Mouse (Mus musculus): Measurements from ENCODE around the gene Fam20a. TPM values are rescaled to one million over a fixed set of nuclear protein-coding genes. Genes with fewer than 3 reads are reported as not detected.

Fam20a gene
- polyA plus RNA-seq, 1 experiment from 2014 or later = 3.3 TPM

GRCm38 (mm10) chr11:109696519-109696918 is 25.6 kb downstream of the Fam20a start:
- ATAC-seq = no peak
- no peaks in the 10 kb centered on the region; the same call in 1 of the 2 replicates for H3K4me1 ChIP-seq (ENCODE audit: control insufficient read depth, insufficient read depth, low read length)
- WGBS = 91% methylated on average over 4 of the region's 4 CpGs
- no peak overlapping the region for H3K27ac ChIP-seq (ENCODE audit: low read length)
- no peaks in the 10 kb centered on the region for H3K36me3 ChIP-seq (ENCODE audit: control insufficient read depth, insufficient read depth, low read length)
- H3K4me3 ChIP-seq (ENCODE audit: low read length) = no peak overlapping the region
- no peak overlapping the region for H3K4me2 ChIP-seq (ENCODE audit: low read depth, low read length)
- no peak overlapping the region for H3K9ac ChIP-seq (ENCODE audit: low read depth, low read length)
- H3K9me3 ChIP-seq (ENCODE audit: control insufficient read depth, low read length) = no peaks in the 10 kb centered on the region
- no peaks in the 10 kb centered on the region for H3K27me3 ChIP-seq (replicated peaks; ENCODE audit: control insufficient read depth, insufficient read depth, low read length)

- 44% methylated on average over 3 of the region's 3 CpGs for whole genome bisulfite sequencing
- Histone ChIP-seq H3K9me3 (ENCODE audit: control insufficient read depth, low read length) (no peaks in the 10 kb centered on the region), H3K27me3 (replicated peaks; ENCODE audit: control insufficient read depth, insufficient read depth, low read length) (no peaks in the 10 kb centered on the region), H3K9ac (ENCODE audit: low read depth, low read length) (no peak overlapping the region), H3K27ac (ENCODE audit: low read length) (no peak overlapping the region), H3K4me1 (ENCODE audit: control insufficient read depth, insufficient read depth, low read length) (no peaks in the 10 kb centered on the region; the same call in 1 of the 2 replicates), H3K4me2 (ENCODE audit: low read depth, low read length) (no peak overlapping the region), H3K4me3 (ENCODE audit: low read length) (no peak overlapping the region), H3K36me3 (ENCODE audit: control insufficient read depth, insufficient read depth, low read length) (no peaks in the 10 kb centered on the region)
- ATAC-seq = no peak
These were observed 29.3 kb downstream of the Fam20a start for GRCm38 (mm10) chr11:109692737-109693136.

- ATAC-seq = no peak
- no peak overlapping the region for H3K9ac ChIP-seq (ENCODE audit: low read depth, low read length)
- no peak overlapping the region for H3K4me3 ChIP-seq (ENCODE audit: low read length)
- H3K9me3 ChIP-seq (ENCODE audit: control insufficient read depth, low read length) = no peaks in the 10 kb centered on the region
- 84% methylated on average over 4 of the region's 4 CpGs for WGBS
- H3K4me1 ChIP-seq (ENCODE audit: control insufficient read depth, insufficient read depth, low read length) = no peaks in the 10 kb centered on the region
- H3K27ac ChIP-seq (ENCODE audit: low read length) = no peak overlapping the region
- no peaks in the 10 kb centered on the region for H3K27me3 ChIP-seq (replicated peaks; ENCODE audit: control insufficient read depth, insufficient read depth, low read length)
- no peak overlapping the region for H3K4me2 ChIP-seq (ENCODE audit: low read depth, low read length)
- no peaks in the 10 kb centered on the region for H3K36me3 ChIP-seq (ENCODE audit: control insufficient read depth, insufficient read depth, low read length)
These were observed 32.5 kb downstream of the Fam20a start for GRCm38 (mm10) chr11:109689539-109689938.

- Histone ChIP-seq H3K36me3 (ENCODE audit: control insufficient read depth, insufficient read depth, low read length) (no peaks in the 10 kb centered on the region), H3K9ac (ENCODE audit: low read depth, low read length) (no peak overlapping the region), H3K27me3 (replicated peaks; ENCODE audit: control insufficient read depth, insufficient read depth, low read length) (no peaks in the 10 kb centered on the region), H3K4me1 (ENCODE audit: control insufficient read depth, insufficient read depth, low read length) (no peaks in the 10 kb centered on the region), H3K9me3 (ENCODE audit: control insufficient read depth, low read length) (no peaks in the 10 kb centered on the region), H3K4me3 (ENCODE audit: low read length) (no peak overlapping the region), H3K4me2 (ENCODE audit: low read depth, low read length) (no peak overlapping the region), H3K27ac (ENCODE audit: low read length) (no peak overlapping the region)
- 92% methylated on average over 6 of the region's 6 CpGs for WGBS
- ATAC-seq = no peak
These were observed 39.9 kb downstream of the Fam20a start for GRCm38 (mm10) chr11:109682221-109682620.

- Histone ChIP-seq H3K4me1 (ENCODE audit: control insufficient read depth, insufficient read depth, low read length) (no peaks in the 10 kb centered on the region), H3K27ac (ENCODE audit: low read length) (no peak overlapping the region), H3K4me2 (ENCODE audit: low read depth, low read length) (no peak overlapping the region), H3K4me3 (ENCODE audit: low read length) (no peak overlapping the region), H3K36me3 (ENCODE audit: control insufficient read depth, insufficient read depth, low read length) (no peaks in the 10 kb centered on the region), H3K27me3 (replicated peaks; ENCODE audit: control insufficient read depth, insufficient read depth, low read length) (no peaks in the 10 kb centered on the region), H3K9ac (ENCODE audit: low read depth, low read length) (no peak overlapping the region), H3K9me3 (ENCODE audit: control insufficient read depth, low read length) (no peaks in the 10 kb centered on the region)
- 74% methylated on average over 3 of the region's 3 CpGs for WGBS
- no peak for ATAC-seq
These were observed 40.5 kb downstream of the Fam20a start for GRCm38 (mm10) chr11:109681556-109681955.

- Histone ChIP-seq H3K4me2 (ENCODE audit: low read depth, low read length) (no peak overlapping the region), H3K36me3 (ENCODE audit: control insufficient read depth, insufficient read depth, low read length) (no peaks in the 10 kb centered on the region), H3K4me3 (ENCODE audit: low read length) (no peak overlapping the region), H3K9me3 (ENCODE audit: control insufficient read depth, low read length) (no peaks in the 10 kb centered on the region), H3K4me1 (ENCODE audit: control insufficient read depth, insufficient read depth, low read length) (no peaks in the 10 kb centered on the region), H3K9ac (ENCODE audit: low read depth, low read length) (no peak overlapping the region), H3K27ac (ENCODE audit: low read length) (no peak overlapping the region), H3K27me3 (replicated peaks; ENCODE audit: control insufficient read depth, insufficient read depth, low read length) (no peaks in the 10 kb centered on the region)
- 68% methylated on average over 9 of the region's 9 CpGs for WGBS
- ATAC-seq = no peak
These were observed 41.1 kb downstream of the Fam20a start for GRCm38 (mm10) chr11:109680934-109681333.

GRCm38 (mm10) chr11:109678291-109678690 is 43.8 kb downstream of the Fam20a start:
- Histone ChIP-seq H3K4me3 (ENCODE audit: low read length) (no peak overlapping the region), H3K27ac (ENCODE audit: low read length) (no peak overlapping the region), H3K9ac (ENCODE audit: low read depth, low read length) (no peak overlapping the region), H3K4me2 (ENCODE audit: low read depth, low read length) (no peak overlapping the region), H3K4me1 (ENCODE audit: control insufficient read depth, insufficient read depth, low read length) (no peaks in the 10 kb centered on the region), H3K9me3 (ENCODE audit: control insufficient read depth, low read length) (no peaks in the 10 kb centered on the region), H3K27me3 (replicated peaks; ENCODE audit: control insufficient read depth, insufficient read depth, low read length) (no peaks in the 10 kb centered on the region), H3K36me3 (ENCODE audit: control insufficient read depth, insufficient read depth, low read length) (no peaks in the 10 kb centered on the region)
- ATAC-seq = no peak
- WGBS = 75% methylated on average over 12 of the region's 12 CpGs

- no peak overlapping the region for H3K4me2 ChIP-seq (ENCODE audit: low read depth, low read length)
- no peak overlapping the region for H3K9ac ChIP-seq (ENCODE audit: low read depth, low read length)
- H3K27ac ChIP-seq (ENCODE audit: low read length) = no peak overlapping the region
- WGBS = 64% methylated on average over 12 of the region's 12 CpGs
- H3K4me1 ChIP-seq (ENCODE audit: control insufficient read depth, insufficient read depth, low read length) = no peaks in the 10 kb centered on the region
- ATAC-seq = no peak; the same call in 1 of the 2 replicates
- H3K9me3 ChIP-seq (ENCODE audit: control insufficient read depth, low read length) = no peaks in the 10 kb centered on the region
- no peaks in the 10 kb centered on the region for H3K27me3 ChIP-seq (replicated peaks; ENCODE audit: control insufficient read depth, insufficient read depth, low read length)
- H3K4me3 ChIP-seq (ENCODE audit: low read length) = no peak overlapping the region
- no peaks in the 10 kb centered on the region for H3K36me3 ChIP-seq (ENCODE audit: control insufficient read depth, insufficient read depth, low read length)
These were observed 45.3 kb downstream of the Fam20a start for GRCm38 (mm10) chr11:109676621-109677373.

- H3K4me3 ChIP-seq (ENCODE audit: low read length) = no peak overlapping the region
- H3K4me1 ChIP-seq (ENCODE audit: control insufficient read depth, insufficient read depth, low read length) = 0 out of 2 replicates have a peak, but pooled peaks cover 2% of the 10 kb centered on the region
- H3K4me2 ChIP-seq (ENCODE audit: low read depth, low read length) = no peak overlapping the region
- H3K9me3 ChIP-seq (ENCODE audit: control insufficient read depth, low read length) = no peaks in the 10 kb centered on the region
- ATAC-seq = no peak
- no peak overlapping the region for H3K9ac ChIP-seq (ENCODE audit: low read depth, low read length)
- 88% methylated on average over 9 of the region's 9 CpGs for WGBS
- no peaks in the 10 kb centered on the region for H3K27me3 ChIP-seq (replicated peaks; ENCODE audit: control insufficient read depth, insufficient read depth, low read length)
- H3K27ac ChIP-seq (ENCODE audit: low read length) = no peak overlapping the region
- no peaks in the 10 kb centered on the region for H3K36me3 ChIP-seq (ENCODE audit: control insufficient read depth, insufficient read depth, low read length)
These were observed 46.3 kb downstream of the Fam20a start for GRCm38 (mm10) chr11:109675771-109676170.

- no peaks in the 10 kb centered on the region; the same call in 1 of the 2 replicates for H3K36me3 ChIP-seq (ENCODE audit: control insufficient read depth, insufficient read depth, low read length)
- H3K27ac ChIP-seq (ENCODE audit: low read length) = no peak overlapping the region
- no peak overlapping the region for H3K4me2 ChIP-seq (ENCODE audit: low read depth, low read length)
- 87% methylated on average over 3 of the region's 3 CpGs for WGBS
- 0 out of 2 replicates have a peak, but pooled peaks cover 5% of the 10 kb centered on the region for H3K4me1 ChIP-seq (ENCODE audit: control insufficient read depth, insufficient read depth, low read length)
- H3K4me3 ChIP-seq (ENCODE audit: low read length) = no peak overlapping the region
- ATAC-seq = no peak
- no peaks in the 10 kb centered on the region for H3K9me3 ChIP-seq (ENCODE audit: control insufficient read depth, low read length)
- no peak overlapping the region for H3K9ac ChIP-seq (ENCODE audit: low read depth, low read length)
- no peaks in the 10 kb centered on the region for H3K27me3 ChIP-seq (replicated peaks; ENCODE audit: control insufficient read depth, insufficient read depth, low read length)
These were observed 46.9 kb downstream of the Fam20a start for GRCm38 (mm10) chr11:109675208-109675607.
